Mouse (Mus musculus) cerebellum, postnatal 10 days (tissue): Measurements from ENCODE around the gene Ccdc115.

Source experiments
- DNase-seq, 2 experiments: peaks; one replicate each; pipeline ENCODE4 v3.0.0; 2021; ENCODE audit warnings: mixed read lengths in 2 of 2

Ccdc115 gene

GRCm38 (mm10) chr1:34439215-34439960, at the start of gene Ccdc115, which contains the start of gene Imp4:
Ccdc115 (minus strand) TSS chr1:34439672.
Imp4 (plus strand) TSS chr1:34439851.
- DNase-seq: peak; percentile 97

GRCm38 (mm10) chr1:34487383-34487782, 47.9 kb upstream of the Ccdc115 start:
- DNase-seq: no peak

GRCm38 (mm10) chr1:34485461-34486188, 46.2 kb upstream of the Ccdc115 start:
- DNase-seq: peak; percentile 84 to 86

- DNase-seq: no peak
These were observed 45.0 kb upstream of the Ccdc115 start for GRCm38 (mm10) chr1:34484470-34484869.

GRCm38 (mm10) chr1:34481920-34482669, 42.6 kb upstream of the Ccdc115 start:
- DNase-seq: no peak

- no peak for DNase-seq
These were observed 41.3 kb upstream of the Ccdc115 start for GRCm38 (mm10) chr1:34480801-34481200.

GRCm38 (mm10) chr1:34478891-34479655, 39.6 kb upstream of the Ccdc115 start:
- DNase-seq: no peak

- peak; percentile 38 to 42 for DNase-seq
These were observed 33.2 kb upstream of the Ccdc115 start for GRCm38 (mm10) chr1:34472427-34473300.

GRCm38 (mm10) chr1:34469801-34470200, 30.3 kb upstream of the Ccdc115 start:
- DNase-seq: no peak

- no peak for DNase-seq
These were observed 29.0 kb upstream of the Ccdc115 start for GRCm38 (mm10) chr1:34468500-34468899.

GRCm38 (mm10) chr1:34468051-34468450, 28.6 kb upstream of the Ccdc115 start:
- no peak for DNase-seq

GRCm38 (mm10) chr1:34465445-34465844, 26.0 kb upstream of the Ccdc115 start:
- DNase-seq: no peak

- no peak for DNase-seq
These were observed 24.9 kb upstream of the Ccdc115 start for GRCm38 (mm10) chr1:34464310-34464817.

GRCm38 (mm10) chr1:34462766-34463165, 23.3 kb upstream of the Ccdc115 start:
- peak; percentile 85 to 87 for DNase-seq

- no peak for DNase-seq
These were observed 20.6 kb upstream of the Ccdc115 start for GRCm38 (mm10) chr1:34460061-34460441.

- DNase-seq: peak; percentile 96 to 97
These were observed 20.0 kb upstream of the Ccdc115 start, which contains the start of gene Ptpn18 for GRCm38 (mm10) chr1:34459284-34460060. Ptpn18 (plus strand) TSS chr1:34459762.

- peak; percentile 35 to 50 for DNase-seq
These were observed 19.0 kb upstream of the Ccdc115 start for GRCm38 (mm10) chr1:34458431-34458830.

- no peak for DNase-seq
These were observed 3.7 kb upstream of the Ccdc115 start for GRCm38 (mm10) chr1:34443124-34443523.

- peak; percentile 43 to 45 for DNase-seq
These were observed 624 bp upstream of the Ccdc115 start for GRCm38 (mm10) chr1:34439961-34440630.
